Comparison of ENCODE assay signal across 19 mouse cellular contexts in the genomic region with DNA sequence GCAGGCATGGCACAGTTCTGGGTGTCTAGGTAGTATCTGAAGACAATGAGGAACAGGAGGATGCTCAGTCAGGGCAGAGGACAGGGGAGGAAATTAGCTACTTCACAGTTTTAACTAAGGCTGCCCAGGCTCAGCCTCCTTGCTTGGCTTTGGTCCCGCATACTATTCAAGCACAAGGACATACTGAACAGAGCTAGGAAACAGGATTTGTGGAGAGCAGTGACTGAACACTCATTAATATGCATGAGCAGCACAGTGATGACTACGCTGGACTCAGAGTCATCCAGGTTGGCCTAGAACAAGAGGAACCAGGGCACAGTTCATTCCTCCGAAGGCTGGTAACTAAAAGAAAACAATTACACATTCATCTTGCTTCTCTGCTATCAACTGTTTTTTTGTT.
DNase-seq lines count a peak whose midpoint lies in the region; ATAC-seq and TF ChIP-seq lines count a peak whose summit lies in the region.
"Had no signal": no experiment of that assay in that cellular context is flagged by ENCODE, and none has a peak within 500 bp of the region (broad histone marks: within the 10 kb centered on the region; RNA-seq: fewer than 3 reads in every experiment).

No protein-coding gene starts in this region.

- no peak overlapping the region for H3K9ac ChIP-seq in forebrain, embryonic 13.5 days
- H3K9ac ChIP-seq in hindbrain, embryonic 14.5 days, result no peak overlapping the region
- no peak overlapping the region for H3K9ac ChIP-seq in hindbrain, embryonic 11.5 days (ENCODE audit: low read depth, low read length)
- H3K9ac ChIP-seq in midbrain, embryonic 13.5 days (replicated peaks), result no peak overlapping the region
- H3K9ac ChIP-seq in neural tube, embryonic 14.5 days (replicated peaks; ENCODE audit: low read depth, low read length), result no peak overlapping the region
- H3K9ac ChIP-seq in liver, postnatal 0 days (replicated peaks), result no peak overlapping the region
- H3K9ac ChIP-seq: embryonic facial prominence, embryonic 12.5 days; limb, embryonic 13.5 days; liver, embryonic 13.5 days; neural tube, embryonic 12.5 days had no signal

- TF ChIP-seq EP300 in liver, postnatal 0 days (IDR thresholded peaks at IDR 0.05; ENCODE audit: low read depth), result no peak

- H3K4me3 ChIP-seq in forebrain, embryonic 13.5 days, result no peak overlapping the region
- no peak overlapping the region for H3K4me3 ChIP-seq in forebrain, embryonic 10.5 days
- H3K4me3 ChIP-seq in hindbrain, embryonic 14.5 days (replicated peaks; ENCODE audit: low read length), result no peak overlapping the region
- H3K4me3 ChIP-seq in hindbrain, embryonic 11.5 days (ENCODE audit: low read depth, low read length), result no peak overlapping the region
- H3K4me3 ChIP-seq in midbrain, embryonic 13.5 days (replicated peaks), result no peak overlapping the region
- no peak overlapping the region for H3K4me3 ChIP-seq in midbrain, embryonic 10.5 days
- no peak overlapping the region for H3K4me3 ChIP-seq in neural tube, embryonic 14.5 days (ENCODE audit: low read depth, low read length)
- no peak overlapping the region for H3K4me3 ChIP-seq in liver, postnatal 0 days (ENCODE audit: low read depth, low read length)
- H3K4me3 ChIP-seq: embryonic facial prominence, embryonic 12.5 days; erythroblast, embryonic 14.5 days; heart, embryonic 10.5 days; limb, embryonic 13.5 days; liver, embryonic 13.5 days; neural tube, embryonic 12.5 days had no signal

- 48% methylated on average over 3 of the region's 3 CpGs for WGBS in forebrain, embryonic 13.5 days
- 80% methylated on average over 3 of the region's 3 CpGs for WGBS in forebrain, embryonic 10.5 days
- 67% methylated on average over 3 of the region's 3 CpGs for WGBS in hindbrain, embryonic 14.5 days
- WGBS in hindbrain, embryonic 11.5 days, result 84% methylated on average over 3 of the region's 3 CpGs
- WGBS in midbrain, embryonic 13.5 days, result 54% methylated on average over 3 of the region's 3 CpGs
- WGBS in midbrain, embryonic 10.5 days, result 82% methylated on average over 3 of the region's 3 CpGs
- 63% methylated on average over 3 of the region's 3 CpGs for WGBS in neural tube, embryonic 14.5 days
- WGBS in liver, postnatal 0 days (ENCODE audit: insufficient replicate concordance), result 72% methylated on average over 3 of the region's 3 CpGs

- no peak for TF ChIP-seq CTCF in liver, postnatal 0 days (IDR thresholded peaks at IDR 0.05; ENCODE audit: low read depth)

- H3K36me3 ChIP-seq in forebrain, embryonic 13.5 days (ENCODE audit: poor library complexity, severe bottlenecking), result no peaks in the 10 kb centered on the region
- H3K36me3 ChIP-seq in forebrain, embryonic 10.5 days (replicated peaks), result no peaks in the 10 kb centered on the region
- no peaks in the 10 kb centered on the region for H3K36me3 ChIP-seq in hindbrain, embryonic 14.5 days (replicated peaks; ENCODE audit: control insufficient read depth, insufficient read depth)
- H3K36me3 ChIP-seq in hindbrain, embryonic 11.5 days (ENCODE audit: control insufficient read depth, insufficient read depth, low read length), result no peaks in the 10 kb centered on the region
- no peaks in the 10 kb centered on the region for H3K36me3 ChIP-seq in midbrain, embryonic 13.5 days
- H3K36me3 ChIP-seq in midbrain, embryonic 10.5 days, result no peaks in the 10 kb centered on the region
- H3K36me3 ChIP-seq in neural tube, embryonic 14.5 days (ENCODE audit: control insufficient read depth, insufficient read depth, low read length), result no peaks in the 10 kb centered on the region
- H3K36me3 ChIP-seq in liver, postnatal 0 days (replicated peaks; ENCODE audit: insufficient read depth, low read length), result no peaks in the 10 kb centered on the region
- H3K36me3 ChIP-seq: embryonic facial prominence, embryonic 12.5 days; heart, embryonic 10.5 days; limb, embryonic 13.5 days; liver, embryonic 13.5 days; neural tube, embryonic 12.5 days had no signal

- H3K4me2 ChIP-seq in forebrain, embryonic 13.5 days, result no peak overlapping the region
- no peak overlapping the region for H3K4me2 ChIP-seq in hindbrain, embryonic 14.5 days (replicated peaks)
- no peak overlapping the region for H3K4me2 ChIP-seq in hindbrain, embryonic 11.5 days (replicated peaks; ENCODE audit: low read depth, low read length)
- H3K4me2 ChIP-seq in midbrain, embryonic 13.5 days (replicated peaks), result no peak overlapping the region
- H3K4me2 ChIP-seq in neural tube, embryonic 14.5 days (ENCODE audit: low read depth, low read length), result no peak overlapping the region
- no peak overlapping the region for H3K4me2 ChIP-seq in liver, postnatal 0 days (ENCODE audit: low read depth, low read length)
- H3K4me2 ChIP-seq: embryonic facial prominence, embryonic 12.5 days; limb, embryonic 13.5 days; liver, embryonic 13.5 days; neural tube, embryonic 12.5 days had no signal

- ATAC-seq in forebrain, embryonic 13.5 days, result peak; percentile 65; the same call in 1 of the 2 replicates
- peak; percentile 73; the same call in 1 of the 2 replicates for ATAC-seq in hindbrain, embryonic 14.5 days (ENCODE audit: low FRiP score)
- no peak for ATAC-seq in hindbrain, embryonic 11.5 days (ENCODE audit: low FRiP score)
- ATAC-seq in midbrain, embryonic 13.5 days, result peak; percentile 68
- ATAC-seq in neural tube, embryonic 14.5 days (ENCODE audit: low read depth), result peak; percentile 63; the same call in 1 of the 2 replicates
- no peak for ATAC-seq in liver, postnatal 0 days

- no peaks in the 10 kb centered on the region for H3K27me3 ChIP-seq in forebrain, embryonic 13.5 days
- H3K27me3 ChIP-seq in forebrain, embryonic 10.5 days (ENCODE audit: poor library complexity, severe bottlenecking), result no peaks in the 10 kb centered on the region
- H3K27me3 ChIP-seq in hindbrain, embryonic 14.5 days (ENCODE audit: control insufficient read depth, insufficient read depth, low read length), result no peaks in the 10 kb centered on the region
- no peaks in the 10 kb centered on the region for H3K27me3 ChIP-seq in hindbrain, embryonic 11.5 days (ENCODE audit: control insufficient read depth, insufficient read depth, low read length)
- H3K27me3 ChIP-seq in midbrain, embryonic 13.5 days, result no peaks in the 10 kb centered on the region
- no peaks in the 10 kb centered on the region for H3K27me3 ChIP-seq in midbrain, embryonic 10.5 days (ENCODE audit: low read depth, poor library complexity, severe bottlenecking)
- H3K27me3 ChIP-seq in neural tube, embryonic 14.5 days (ENCODE audit: control insufficient read depth, insufficient read depth, low read length), result no peaks in the 10 kb centered on the region
- H3K27me3 ChIP-seq in liver, postnatal 0 days (ENCODE audit: insufficient read depth, low read length), result no peaks in the 10 kb centered on the region
- H3K27me3 ChIP-seq: embryonic facial prominence, embryonic 12.5 days; limb, embryonic 13.5 days; liver, embryonic 13.5 days; neural tube, embryonic 12.5 days had no signal

- H3K27ac ChIP-seq in forebrain, embryonic 13.5 days, result no peak overlapping the region
- no peak overlapping the region for H3K27ac ChIP-seq in forebrain, embryonic 10.5 days
- H3K27ac ChIP-seq in hindbrain, embryonic 14.5 days, result no peak overlapping the region
- H3K27ac ChIP-seq in hindbrain, embryonic 11.5 days (ENCODE audit: low read depth, low read length), result no peak overlapping the region
- H3K27ac ChIP-seq in midbrain, embryonic 13.5 days, result no peak overlapping the region
- H3K27ac ChIP-seq in midbrain, embryonic 10.5 days (replicated peaks), result no peak overlapping the region
- no peak overlapping the region for H3K27ac ChIP-seq in neural tube, embryonic 14.5 days (ENCODE audit: low read depth, low read length)
- H3K27ac ChIP-seq in liver, postnatal 0 days (ENCODE audit: low read depth), result no peak overlapping the region
- H3K27ac ChIP-seq: embryonic facial prominence, embryonic 12.5 days; heart, embryonic 10.5 days; limb, embryonic 13.5 days; liver, embryonic 13.5 days; neural tube, embryonic 12.5 days had no signal

- 0 out of 2 replicates have a peak, but pooled peaks cover 4% of the 10 kb centered on the region for H3K4me1 ChIP-seq in forebrain, embryonic 13.5 days
- no peaks in the 10 kb centered on the region for H3K4me1 ChIP-seq in forebrain, embryonic 10.5 days
- no peaks in the 10 kb centered on the region for H3K4me1 ChIP-seq in hindbrain, embryonic 14.5 days (replicated peaks; ENCODE audit: control insufficient read depth, insufficient read depth, low read length)
- no peaks in the 10 kb centered on the region for H3K4me1 ChIP-seq in hindbrain, embryonic 11.5 days (replicated peaks; ENCODE audit: control insufficient read depth, insufficient read depth, low read length)
- no peaks in the 10 kb centered on the region for H3K4me1 ChIP-seq in midbrain, embryonic 13.5 days (replicated peaks)
- H3K4me1 ChIP-seq in midbrain, embryonic 10.5 days, result no peaks in the 10 kb centered on the region
- H3K4me1 ChIP-seq in neural tube, embryonic 14.5 days (ENCODE audit: control insufficient read depth, insufficient read depth, low read length), result no peaks in the 10 kb centered on the region
- no peaks in the 10 kb centered on the region for H3K4me1 ChIP-seq in liver, postnatal 0 days (ENCODE audit: insufficient read depth)
- H3K4me1 ChIP-seq: embryonic facial prominence, embryonic 12.5 days; heart, embryonic 10.5 days; limb, embryonic 13.5 days; liver, embryonic 13.5 days; neural tube, embryonic 12.5 days had no signal

- no peak for DNase-seq in forebrain, embryonic 10.5 days (ENCODE audit: extremely low spot score, low spot score)
- no peak for DNase-seq in hindbrain, embryonic 14.5 days (ENCODE audit: low spot score)
- no peak for DNase-seq in hindbrain, embryonic 11.5 days (ENCODE audit: low spot score)
- no peak for DNase-seq in midbrain, embryonic 10.5 days (ENCODE audit: low spot score)
- no peak for DNase-seq in liver, postnatal 0 days
- DNase-seq: adrenal gland, adult 2 months; cerebellum, postnatal 10 days; gastrocnemius, postnatal 25 days; liver, embryonic 13.5 days; right cerebral cortex, postnatal 14 days; thymus, adult 2 months had no signal

- H3K9me3 ChIP-seq in forebrain, embryonic 13.5 days (replicated peaks), result no peaks in the 10 kb centered on the region
- H3K9me3 ChIP-seq in forebrain, embryonic 10.5 days, result no peaks in the 10 kb centered on the region
- no peaks in the 10 kb centered on the region for H3K9me3 ChIP-seq in hindbrain, embryonic 14.5 days (ENCODE audit: control insufficient read depth, low read length)
- no peaks in the 10 kb centered on the region for H3K9me3 ChIP-seq in hindbrain, embryonic 11.5 days (ENCODE audit: control insufficient read depth, low read length)
- H3K9me3 ChIP-seq in midbrain, embryonic 13.5 days, result no peaks in the 10 kb centered on the region
- H3K9me3 ChIP-seq in midbrain, embryonic 10.5 days (replicated peaks), result no peaks in the 10 kb centered on the region
- no peaks in the 10 kb centered on the region for H3K9me3 ChIP-seq in neural tube, embryonic 14.5 days (ENCODE audit: control insufficient read depth, low read length)
- no peaks in the 10 kb centered on the region for H3K9me3 ChIP-seq in liver, postnatal 0 days (ENCODE audit: low read length)
- H3K9me3 ChIP-seq: embryonic facial prominence, embryonic 12.5 days; heart, embryonic 10.5 days; limb, embryonic 13.5 days; liver, embryonic 13.5 days; neural tube, embryonic 12.5 days had no signal

Comparison
In these comparisons a context has a peak if more than half of its experiments do, and no peak if none do; other contexts are left out.
1. ATAC-seq: peak in forebrain, embryonic 13.5 days (single experiment), hindbrain, embryonic 14.5 days (single experiment), midbrain, embryonic 13.5 days (single experiment) and neural tube, embryonic 14.5 days (single experiment); none in hindbrain, embryonic 11.5 days (single experiment) and liver, postnatal 0 days (single experiment).